Mouse (Mus musculus): Measurements from ENCODE around the gene Zbed3.

DNA sequence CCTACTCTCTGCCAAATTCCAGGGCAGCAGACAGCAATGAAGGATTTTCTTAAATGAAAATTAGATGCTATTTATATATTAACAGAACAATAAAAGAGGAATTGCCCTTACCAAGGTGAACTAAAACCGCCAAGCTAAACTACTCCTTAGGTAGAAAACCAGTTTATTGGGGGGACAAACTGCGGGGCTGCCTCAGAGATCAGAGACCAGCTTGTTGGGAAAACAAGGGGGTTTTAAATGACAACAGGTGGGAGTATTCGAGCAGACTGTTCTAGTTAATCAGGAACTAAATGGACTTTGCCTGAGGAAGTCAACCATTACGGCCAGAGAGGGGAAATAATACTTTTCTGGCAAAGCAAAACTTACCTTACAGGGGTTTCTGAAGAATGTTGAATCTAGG lies 3.0 kb upstream of the Zbed3 start:
- TF ChIP-seq CTCF (IDR thresholded peaks at IDR 0.05; ENCODE audit: extremely low read depth, insufficient read depth, low read length) = no peak
- no peak for TF ChIP-seq POLR2A (IDR thresholded peaks at IDR 0.05; ENCODE audit: extremely low read depth, insufficient read depth, low read length)
